Mouse (Mus musculus): ENCODE data around the gene Tlr13. TPM values are rescaled to one million over a fixed set of nuclear protein-coding genes. Genes with fewer than 3 reads are reported as not detected.

Tlr13 gene
- polyA plus RNA-seq (2015; fragmentation: Nextera tagmentation; extraction: Ambion mirVana): 1.7 and 2.0 TPM in 2 replicates

GRCm38 (mm10) chrX:106142936-106143335 is at the start of gene Tlr13:
Tlr13 (plus strand) TSS chrX:106143204.
- no peak within 1 kb of the TSS for H3K4me3 ChIP-seq (ENCODE audit: low read depth, low read length)

GRCm38 (mm10) chrX:106105464-106105863 is 37.5 kb upstream of the Tlr13 start:
- peak; percentile 49 for DNase-seq (ENCODE audit: low spot score)
- no peak overlapping the region for H3K27ac ChIP-seq (ENCODE audit: low read length)
- 40% methylated on average over 2 of the region's 2 CpGs for WGBS
- H3K4me1 ChIP-seq (ENCODE audit: insufficient read depth, low read depth, low read length): no peaks in the 10 kb centered on the region
- TF ChIP-seq EP300 (IDR thresholded peaks at IDR 0.05) (0 out of 2 replicates have a peak, but pooled peaks have one; percentile 18), CTCF (IDR thresholded peaks at IDR 0.05) (peak; percentile 72)
- no peaks in the 10 kb centered on the region for H3K36me3 ChIP-seq (ENCODE audit: insufficient read depth, low read length)
- H3K4me2 ChIP-seq (replicated peaks; ENCODE audit: low read depth, low read length): no peak overlapping the region
- no peaks in the 10 kb centered on the region for H3K9me3 ChIP-seq (ENCODE audit: low read length)
- H3K9ac ChIP-seq (replicated peaks; ENCODE audit: low read depth): no peak overlapping the region
- H3K4me3 ChIP-seq (ENCODE audit: low read depth, low read length): no peak overlapping the region
- no peaks in the 10 kb centered on the region for H3K27me3 ChIP-seq (replicated peaks; ENCODE audit: insufficient read depth, low read length)
- peak; percentile 57 for ATAC-seq

More at GRCm38 (mm10) chrX:106142936-106143335, at the start of gene Tlr13:
- no peak for TF ChIP-seq EP300 (IDR thresholded peaks at IDR 0.05)
- TF ChIP-seq CTCF (IDR thresholded peaks at IDR 0.05): no peak
- Histone ChIP-seq H3K4me2 (replicated peaks; ENCODE audit: low read depth, low read length) (no peak within 1 kb of the TSS), H3K9me3 (ENCODE audit: low read length) (no peaks in the 10 kb centered on the region), H3K4me1 (ENCODE audit: insufficient read depth, low read depth, low read length) (no peaks in the 10 kb centered on the region), H3K27ac (ENCODE audit: low read length) (no peak within 1 kb of the TSS), H3K9ac (replicated peaks; ENCODE audit: low read depth) (no peak within 1 kb of the TSS), H3K36me3 (ENCODE audit: insufficient read depth, low read length) (no peaks in the 10 kb centered on the region), H3K27me3 (replicated peaks; ENCODE audit: insufficient read depth, low read length) (no peaks in the 10 kb centered on the region)
- ATAC-seq: no peak
- 73% methylated on average over 6 of the region's 6 CpGs for WGBS
- DNase-seq (ENCODE audit: low spot score): no peak

GRCm38 (mm10) chrX:106113881-106114280 is 29.1 kb upstream of the Tlr13 start:
- H3K36me3 ChIP-seq (ENCODE audit: insufficient read depth, low read length): no peaks in the 10 kb centered on the region
- no peaks in the 10 kb centered on the region for H3K9me3 ChIP-seq (ENCODE audit: low read length)
- 89% methylated on average over 4 of the region's 4 CpGs for WGBS
- no peak overlapping the region for H3K9ac ChIP-seq (replicated peaks; ENCODE audit: low read depth)
- no peak overlapping the region for H3K27ac ChIP-seq (ENCODE audit: low read length)
- H3K4me2 ChIP-seq (replicated peaks; ENCODE audit: low read depth, low read length): no peak overlapping the region
- H3K4me1 ChIP-seq (ENCODE audit: insufficient read depth, low read depth, low read length): no peaks in the 10 kb centered on the region
- no peaks in the 10 kb centered on the region for H3K27me3 ChIP-seq (replicated peaks; ENCODE audit: insufficient read depth, low read length)
- TF ChIP-seq CTCF (IDR thresholded peaks at IDR 0.05) (no peak), EP300 (IDR thresholded peaks at IDR 0.05) (no peak)
- no peak overlapping the region for H3K4me3 ChIP-seq (ENCODE audit: low read depth, low read length)
- DNase-seq (ENCODE audit: low spot score) (no peak), ATAC-seq (no peak)

GRCm38 (mm10) chrX:106114674-106115073 is 28.3 kb upstream of the Tlr13 start:
- TF ChIP-seq EP300 (IDR thresholded peaks at IDR 0.05) (no peak), CTCF (IDR thresholded peaks at IDR 0.05) (no peak)
- no peaks in the 10 kb centered on the region for H3K4me1 ChIP-seq (ENCODE audit: insufficient read depth, low read depth, low read length)
- WGBS: 75% methylated on average over 1 of the region's 1 CpGs
- ATAC-seq (no peak), DNase-seq (ENCODE audit: low spot score) (no peak)
- no peaks in the 10 kb centered on the region for H3K27me3 ChIP-seq (replicated peaks; ENCODE audit: insufficient read depth, low read length)
- no peak overlapping the region for H3K27ac ChIP-seq (ENCODE audit: low read length)
- H3K4me3 ChIP-seq (ENCODE audit: low read depth, low read length): no peak overlapping the region
- H3K36me3 ChIP-seq (ENCODE audit: insufficient read depth, low read length): no peaks in the 10 kb centered on the region
- H3K4me2 ChIP-seq (replicated peaks; ENCODE audit: low read depth, low read length): no peak overlapping the region
- no peak overlapping the region for H3K9ac ChIP-seq (replicated peaks; ENCODE audit: low read depth)
- H3K9me3 ChIP-seq (ENCODE audit: low read length): no peaks in the 10 kb centered on the region

GRCm38 (mm10) chrX:106122823-106123222 is 20.2 kb upstream of the Tlr13 start:
- Histone ChIP-seq H3K9me3 (ENCODE audit: low read length) (no peaks in the 10 kb centered on the region), H3K4me2 (replicated peaks; ENCODE audit: low read depth, low read length) (no peak overlapping the region), H3K27ac (ENCODE audit: low read length) (no peak overlapping the region), H3K27me3 (replicated peaks; ENCODE audit: insufficient read depth, low read length) (no peaks in the 10 kb centered on the region), H3K36me3 (ENCODE audit: insufficient read depth, low read length) (0 out of 2 replicates have a peak, but pooled peaks cover 3% of the 10 kb centered on the region), H3K4me1 (ENCODE audit: insufficient read depth, low read depth, low read length) (no peaks in the 10 kb centered on the region), H3K4me3 (ENCODE audit: low read depth, low read length) (no peak overlapping the region), H3K9ac (replicated peaks; ENCODE audit: low read depth) (no peak overlapping the region)
- ATAC-seq (no peak), DNase-seq (ENCODE audit: low spot score) (no peak)
- 76% methylated on average over 2 of the region's 2 CpGs for WGBS
- TF ChIP-seq CTCF (IDR thresholded peaks at IDR 0.05) (no peak), EP300 (IDR thresholded peaks at IDR 0.05) (no peak)

- H3K27ac ChIP-seq (ENCODE audit: low read length): no peak overlapping the region
- H3K9me3 ChIP-seq (ENCODE audit: low read length): no peaks in the 10 kb centered on the region
- TF ChIP-seq CTCF (IDR thresholded peaks at IDR 0.05) (no peak), EP300 (IDR thresholded peaks at IDR 0.05) (no peak)
- H3K27me3 ChIP-seq (replicated peaks; ENCODE audit: insufficient read depth, low read length): no peaks in the 10 kb centered on the region
- H3K9ac ChIP-seq (replicated peaks; ENCODE audit: low read depth): no peak overlapping the region
- ATAC-seq (no peak), DNase-seq (ENCODE audit: low spot score) (no peak)
- H3K4me1 ChIP-seq (ENCODE audit: insufficient read depth, low read depth, low read length): no peaks in the 10 kb centered on the region
- 0 out of 2 replicates have a peak, but pooled peaks cover 3% of the 10 kb centered on the region for H3K36me3 ChIP-seq (ENCODE audit: insufficient read depth, low read length)
- WGBS: 66% methylated on average over 6 of the region's 6 CpGs
- no peak overlapping the region for H3K4me2 ChIP-seq (replicated peaks; ENCODE audit: low read depth, low read length)
- no peak overlapping the region for H3K4me3 ChIP-seq (ENCODE audit: low read depth, low read length)
These were observed 14.7 kb upstream of the Tlr13 start for GRCm38 (mm10) chrX:106128283-106128682.

GRCm38 (mm10) chrX:106129877-106130276 is 13.1 kb upstream of the Tlr13 start:
- ATAC-seq: no peak
- Histone ChIP-seq H3K4me1 (ENCODE audit: insufficient read depth, low read depth, low read length) (no peaks in the 10 kb centered on the region), H3K4me3 (ENCODE audit: low read depth, low read length) (no peak overlapping the region), H3K9me3 (ENCODE audit: low read length) (no peaks in the 10 kb centered on the region), H3K9ac (replicated peaks; ENCODE audit: low read depth) (no peak overlapping the region), H3K27ac (ENCODE audit: low read length) (no peak overlapping the region), H3K27me3 (replicated peaks; ENCODE audit: insufficient read depth, low read length) (no peaks in the 10 kb centered on the region), H3K4me2 (replicated peaks; ENCODE audit: low read depth, low read length) (no peak overlapping the region), H3K36me3 (ENCODE audit: insufficient read depth, low read length) (0 out of 2 replicates have a peak, but pooled peaks cover 1% of the 10 kb centered on the region)
- TF ChIP-seq CTCF (IDR thresholded peaks at IDR 0.05) (no peak), EP300 (IDR thresholded peaks at IDR 0.05) (no peak)
- no peak for DNase-seq (ENCODE audit: low spot score)
- WGBS: 80% methylated on average over 4 of the region's 4 CpGs
